In the genomic region with DNA sequence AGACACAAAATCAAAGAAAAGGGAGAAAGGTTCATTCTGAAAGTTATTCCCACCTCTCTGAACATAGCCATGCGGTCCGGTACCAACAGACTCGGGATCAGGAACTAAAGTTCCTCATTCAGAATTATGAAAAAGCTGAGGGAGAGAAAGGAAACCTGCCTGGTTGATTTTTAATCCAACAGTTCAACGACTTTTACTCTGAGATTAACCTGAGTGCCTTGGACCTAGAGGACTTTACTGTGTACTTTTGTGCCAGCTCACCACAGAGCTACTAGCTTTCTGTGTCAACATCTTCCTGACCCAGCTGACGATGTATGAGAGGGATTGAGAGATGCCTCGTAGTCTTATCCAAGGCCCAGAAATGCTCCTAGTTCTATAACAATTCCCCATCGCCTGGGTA, we compare ENCODE assay signal across 26 mouse cellular contexts.
"Had no signal": no experiment of that assay in that cellular context is flagged by ENCODE, and none has a peak within 500 bp of the region (broad histone marks: within the 10 kb centered on the region; RNA-seq: fewer than 3 reads in every experiment).

No protein-coding gene starts in this region.

- H3K9me3 ChIP-seq: heart, embryonic 10.5 days; heart, embryonic 12.5 days; hindbrain, embryonic 10.5 days; hindbrain, embryonic 12.5 days; intestine, embryonic 15.5 days; kidney, embryonic 15.5 days; limb, embryonic 10.5 days; limb, embryonic 12.5 days; liver, embryonic 13.5 days; liver, embryonic 15.5 days had no signal

- DNase-seq: gastrocnemius, adult 2 months; gastrocnemius, postnatal 10 days; gastrocnemius, postnatal 25 days; heart, adult 18-20 months; heart, postnatal 10 days; heart, postnatal 4 days; kidney, postnatal 14 days; kidney, postnatal 4 days; liver, embryonic 13.5 days; liver, postnatal 0 days had no signal

- H3K4me2 ChIP-seq: heart, embryonic 12.5 days; hindbrain, embryonic 12.5 days; hindbrain, embryonic 14.5 days; intestine, embryonic 15.5 days; kidney, embryonic 15.5 days; limb, embryonic 12.5 days; liver, embryonic 11.5 days; liver, embryonic 13.5 days; liver, embryonic 15.5 days had no signal

- H3K27me3 ChIP-seq: heart, embryonic 12.5 days; hindbrain, embryonic 12.5 days; intestine, embryonic 15.5 days; kidney, embryonic 15.5 days; limb, embryonic 12.5 days; liver, embryonic 13.5 days; liver, embryonic 15.5 days had no signal

- ATAC-seq: hindbrain, embryonic 16.5 days; inflammation-experienced regulatory T-cells, adult 6 months; intestine, embryonic 15.5 days; intestine, postnatal 0 days; liver, postnatal 0 days had no signal

- H3K27ac ChIP-seq: gastrocnemius, adult 2 months; heart, embryonic 10.5 days; hindbrain, embryonic 10.5 days; hindbrain, embryonic 12.5 days; hindbrain, embryonic 14.5 days; intestine, embryonic 15.5 days; kidney, embryonic 15.5 days; layer of hippocampus, adult 2 months; left cerebral cortex, adult 2 months; limb, embryonic 10.5 days; limb, embryonic 12.5 days; liver, embryonic 13.5 days; liver, embryonic 15.5 days had no signal

- H3K4me1 ChIP-seq: heart, embryonic 10.5 days; heart, embryonic 12.5 days; hindbrain, embryonic 10.5 days; hindbrain, embryonic 12.5 days; intestine, embryonic 15.5 days; kidney, embryonic 15.5 days; limb, embryonic 10.5 days; limb, embryonic 12.5 days; liver, embryonic 15.5 days had no signal

- H3K9ac ChIP-seq: heart, embryonic 12.5 days; hindbrain, embryonic 12.5 days; hindbrain, embryonic 14.5 days; intestine, embryonic 15.5 days; kidney, embryonic 15.5 days; limb, embryonic 12.5 days; liver, embryonic 13.5 days; liver, embryonic 15.5 days; liver, postnatal 0 days had no signal

- H3K36me3 ChIP-seq: heart, embryonic 10.5 days; heart, embryonic 12.5 days; hindbrain, embryonic 10.5 days; hindbrain, embryonic 12.5 days; intestine, embryonic 15.5 days; kidney, embryonic 15.5 days; limb, embryonic 10.5 days; limb, embryonic 12.5 days; liver, embryonic 13.5 days; liver, embryonic 15.5 days had no signal

- H3K4me3 ChIP-seq: gastrocnemius, adult 2 months; heart, embryonic 10.5 days; heart, embryonic 12.5 days; hindbrain, embryonic 10.5 days; hindbrain, embryonic 12.5 days; intestine, embryonic 15.5 days; kidney, embryonic 15.5 days; layer of hippocampus, adult 2 months; left cerebral cortex, adult 2 months; limb, embryonic 10.5 days; limb, embryonic 12.5 days; liver, embryonic 13.5 days; liver, embryonic 15.5 days had no signal
